Mouse (Mus musculus): ENCODE measurements around the gene 1700017N19Rik. TPM values are rescaled to one million over a fixed set of nuclear protein-coding genes. Genes with fewer than 3 reads are reported as not detected.

The 1700017N19Rik gene
- polyA plus RNA-seq (2012; rRNA removed) = not detected in 2 replicates

DNA sequence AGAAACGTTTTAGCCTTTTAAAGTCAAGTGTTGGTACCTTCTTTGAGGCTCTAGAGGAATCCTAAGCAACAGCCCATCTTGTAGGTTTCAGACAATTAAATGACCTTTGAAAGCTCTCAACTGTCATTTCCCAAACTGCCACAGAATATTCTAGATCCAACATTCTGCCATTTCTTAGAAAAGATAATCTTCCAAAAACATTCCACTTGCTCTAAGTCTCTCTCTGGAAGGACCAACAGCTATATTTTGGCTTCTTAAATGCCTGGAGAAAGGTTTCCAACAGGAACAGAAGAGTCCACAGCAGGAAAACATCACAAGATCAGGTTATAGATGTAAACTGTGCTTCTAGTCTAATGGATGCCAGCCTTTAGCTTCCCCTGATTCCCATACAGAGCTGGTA is at the start of gene 1700017N19Rik, which contains the start of gene 4930430F08Rik:
1700017N19Rik (plus strand) TSS at position 162 of the 400 bp plus-strand sequence.
4930430F08Rik (minus strand) TSS at position 101 of the 400 bp plus-strand sequence.

Other genes starting within 250 kb of the 1700017N19Rik start
- gene Gm4302, start 249.6 kb upstream of the 1700017N19Rik start, polyA plus RNA-seq (2012; rRNA removed) = not detected in 2 replicates
- gene Gm4303, start 244.5 kb upstream of the 1700017N19Rik start, polyA plus RNA-seq (2012; rRNA removed) = not detected in 2 replicates
- gene Gm4305, start 239.4 kb upstream of the 1700017N19Rik start, polyA plus RNA-seq (2012; rRNA removed) = not detected in 2 replicates
- not detected in 2 replicates for gene Gm4307, start 229.1 kb upstream of the 1700017N19Rik start, polyA plus RNA-seq (2012; rRNA removed)
- not detected in 2 replicates for gene Gm4312, start 207.9 kb upstream of the 1700017N19Rik start, polyA plus RNA-seq (2012; rRNA removed)
- 9.5 and 16.4 TPM in 2 replicates for gene Tmtc3, start 103.1 kb upstream of the 1700017N19Rik start, polyA plus RNA-seq (2012; rRNA removed)
- 7.7 and 11.5 TPM in 2 replicates for gene Cep290, start 102.9 kb upstream of the 1700017N19Rik start, polyA plus RNA-seq (2012; rRNA removed)
- gene 4930430F08Rik, start 61 bp upstream of the 1700017N19Rik start, polyA plus RNA-seq (2012; rRNA removed) = 18.0 and 28.9 TPM in 2 replicates